Mouse (Mus musculus): ENCODE results near the gene Fat2.

DNA sequence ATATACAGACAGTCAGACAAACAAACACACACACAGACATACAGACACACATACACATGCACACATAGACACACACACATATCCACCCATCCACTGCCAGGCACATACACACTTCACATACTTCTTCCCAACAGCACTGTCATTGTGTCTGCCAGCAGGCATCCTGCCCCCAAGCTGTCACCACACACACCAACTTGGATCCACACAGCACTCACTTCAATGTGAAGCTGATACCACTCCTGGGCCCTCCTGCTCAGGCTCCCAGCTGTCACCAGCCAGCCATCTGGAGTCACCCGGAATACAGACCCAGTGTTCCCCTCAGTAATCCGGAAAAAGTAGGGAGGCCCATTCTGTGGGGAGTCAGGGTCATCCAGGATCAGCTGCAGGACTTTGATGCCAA lies 70.7 kb downstream of the Fat2 start:
- TF ChIP-seq EP300 (IDR thresholded peaks at IDR 0.05): no peak
- TF ChIP-seq CTCF (IDR thresholded peaks at IDR 0.05): no peak
